Mouse (Mus musculus) layer of hippocampus, adult 9-10 months (tissue): Measurements from ENCODE around the gene Abca8b.
A peak's percentile ranks its signal among the peaks of the same experiment; 100 is the strongest.
"Not testable (repeated sequence)": the region's sequence is repeated elsewhere in the genome, so short reads cannot be mapped to it uniquely, and the experiment has no call there.

Experiments used
- DNase-seq: peaks from one replicate; pipeline ENCODE4 v3.0.0; 2022; ENCODE audit warnings: low spot score

Gene Abca8b

GRCm38 (mm10) chr11:109916654-109917053, 79.0 kb downstream of the Abca8b start:
- no peak for DNase-seq

- DNase-seq, result not testable (repeated sequence)
Observed at GRCm38 (mm10) chr11:109913156-109913555, 82.5 kb downstream of the Abca8b start.

GRCm38 (mm10) chr11:109912118-109912517, 83.5 kb downstream of the Abca8b start:
- DNase-seq, result not testable (repeated sequence)

- DNase-seq, result no peak
Observed at GRCm38 (mm10) chr11:109909801-109910200, 85.8 kb downstream of the Abca8b start.

- DNase-seq, result no peak
Observed at GRCm38 (mm10) chr11:109908207-109909031, 87.2 kb downstream of the Abca8b start.

- no peak for DNase-seq
Observed at GRCm38 (mm10) chr11:109907508-109907907, 88.1 kb downstream of the Abca8b start.

GRCm38 (mm10) chr11:109902616-109903598, 92.7 kb downstream of the Abca8b start:
- DNase-seq, result peak; percentile 33

- DNase-seq, result no peak
Observed at GRCm38 (mm10) chr11:109900491-109901241, 95.0 kb downstream of the Abca8b start.

- no peak for DNase-seq
Observed at GRCm38 (mm10) chr11:109898791-109899467, 96.7 kb downstream of the Abca8b start.

GRCm38 (mm10) chr11:109895952-109896530, 99.6 kb downstream of the Abca8b start:
- no peak for DNase-seq

- DNase-seq, result no peak
Observed at GRCm38 (mm10) chr11:109895496-109895895, 100.1 kb downstream of the Abca8b start.

GRCm38 (mm10) chr11:109893894-109894804, 101.5 kb downstream of the Abca8b start:
- DNase-seq, result no peak

- DNase-seq, result peak; percentile 37
Observed at GRCm38 (mm10) chr11:109891989-109892386, 103.7 kb downstream of the Abca8b start.

- no peak for DNase-seq
Observed at GRCm38 (mm10) chr11:109891371-109891988, 104.2 kb downstream of the Abca8b start.

- no peak for DNase-seq
Observed at GRCm38 (mm10) chr11:109889595-109889994, 106.0 kb downstream of the Abca8b start.

- DNase-seq, result no peak
Observed at GRCm38 (mm10) chr11:109886757-109887156, 108.9 kb downstream of the Abca8b start.

- DNase-seq, result no peak
Observed at GRCm38 (mm10) chr11:109885521-109885920, 110.1 kb downstream of the Abca8b start.

GRCm38 (mm10) chr11:109884801-109885200, 110.8 kb downstream of the Abca8b start:
- DNase-seq, result no peak

GRCm38 (mm10) chr11:109884126-109884525, 111.5 kb downstream of the Abca8b start:
- no peak for DNase-seq
